Mouse (Mus musculus): ENCODE measurements at regions not wholly inside any gene's neighbourhood (a gene's known extent, or its start where the extent isn't known, plus 50 kb on each side); places are given as distances from the start of the nearest gene placed in this dataset.
"Not testable (repeated sequence)": the region's sequence is repeated elsewhere in the genome, so short reads cannot be mapped to it uniquely, and the experiment has no call there.

- WGBS, result 72% methylated on average over 8 of the region's 8 CpGs
- no peak overlapping the region for H3K27ac ChIP-seq (ENCODE audit: poor library complexity, severe bottlenecking)
- no peak overlapping the region for H3K9ac ChIP-seq
- H3K4me2 ChIP-seq, result no peak overlapping the region
- H3K27me3 ChIP-seq (replicated peaks), result no peaks in the 10 kb centered on the region
- H3K36me3 ChIP-seq, result no peaks in the 10 kb centered on the region
- H3K9me3 ChIP-seq (replicated peaks), result no peaks in the 10 kb centered on the region
- no peak overlapping the region for H3K4me3 ChIP-seq
- ATAC-seq (ENCODE audit: insufficient number of reproducible peaks, low FRiP score), result no peak
- H3K4me1 ChIP-seq (replicated peaks), result no peaks in the 10 kb centered on the region
These were observed 393.2 kb downstream of the Pid1 start for GRCm38 (mm10) chr1:83970641-83971285.

- not testable (repeated sequence) for H3K4me3 ChIP-seq; ATAC-seq (ENCODE audit: insufficient number of reproducible peaks, low FRiP score); H3K27me3 ChIP-seq (replicated peaks)
These were observed 399.3 kb downstream of the Pid1 start for GRCm38 (mm10) chr1:83964631-83965030.

GRCm38 (mm10) chr1:83961761-83962160 lies 402.2 kb downstream of the Pid1 start:
- no peak for ATAC-seq (ENCODE audit: insufficient number of reproducible peaks, low FRiP score)
- 89% methylated on average over 2 of the region's 2 CpGs for WGBS

More at GRCm38 (mm10) chr1:83964631-83965030, 399.3 kb downstream of the Pid1 start:
- H3K27ac ChIP-seq (ENCODE audit: poor library complexity, severe bottlenecking); H3K4me2 ChIP-seq; H3K9me3 ChIP-seq (replicated peaks); H3K36me3 ChIP-seq; H3K9ac ChIP-seq; H3K4me1 ChIP-seq (replicated peaks): not testable (repeated sequence)

GRCm38 (mm10) chr1:83959756-83960155 lies 404.2 kb downstream of the Pid1 start:
- no peak overlapping the region for H3K9ac ChIP-seq
- H3K4me3 ChIP-seq, result no peak overlapping the region
- no peak for ATAC-seq (ENCODE audit: insufficient number of reproducible peaks, low FRiP score)
- H3K27me3 ChIP-seq (replicated peaks), result no peaks in the 10 kb centered on the region
- H3K4me1 ChIP-seq (replicated peaks), result no peaks in the 10 kb centered on the region
- no peak overlapping the region for H3K27ac ChIP-seq (ENCODE audit: poor library complexity, severe bottlenecking)
- H3K4me2 ChIP-seq, result no peak overlapping the region
- H3K9me3 ChIP-seq (replicated peaks), result no peaks in the 10 kb centered on the region
- WGBS, result 59% methylated on average over 4 of the region's 4 CpGs
- no peaks in the 10 kb centered on the region for H3K36me3 ChIP-seq

More at GRCm38 (mm10) chr1:83961761-83962160, 402.2 kb downstream of the Pid1 start:
- no peak overlapping the region for H3K27ac ChIP-seq (ENCODE audit: poor library complexity, severe bottlenecking)
- no peaks in the 10 kb centered on the region for H3K9me3 ChIP-seq (replicated peaks)
- no peaks in the 10 kb centered on the region for H3K4me1 ChIP-seq (replicated peaks)
- H3K4me3 ChIP-seq, result no peak overlapping the region
- H3K36me3 ChIP-seq, result no peaks in the 10 kb centered on the region
- no peaks in the 10 kb centered on the region for H3K27me3 ChIP-seq (replicated peaks)
- no peak overlapping the region for H3K9ac ChIP-seq
- H3K4me2 ChIP-seq, result no peak overlapping the region

GRCm38 (mm10) chr1:83922900-83923299 lies 441.1 kb downstream of the Pid1 start:
- Histone ChIP-seq H3K4me3 (no peak overlapping the region), H3K27me3 (replicated peaks) (no peaks in the 10 kb centered on the region), H3K9me3 (replicated peaks) (no peaks in the 10 kb centered on the region), H3K27ac (ENCODE audit: poor library complexity, severe bottlenecking) (no peak overlapping the region), H3K4me2 (no peak overlapping the region), H3K4me1 (replicated peaks) (no peaks in the 10 kb centered on the region), H3K9ac (no peak overlapping the region), H3K36me3 (no peaks in the 10 kb centered on the region)
- ATAC-seq (ENCODE audit: insufficient number of reproducible peaks, low FRiP score), result peak; percentile 36; the same call in 1 of the 2 replicates
- 41% methylated on average over 2 of the region's 2 CpGs for WGBS

- ATAC-seq (ENCODE audit: insufficient number of reproducible peaks, low FRiP score), result no peak
These were observed 448.5 kb downstream of the Pid1 start for GRCm38 (mm10) chr1:83915454-83915853.

GRCm38 (mm10) chr1:83907347-83907746 lies 456.6 kb downstream of the Pid1 start:
- Histone ChIP-seq H3K9ac (no peak overlapping the region), H3K27ac (ENCODE audit: poor library complexity, severe bottlenecking) (no peak overlapping the region), H3K4me2 (no peak overlapping the region), H3K9me3 (replicated peaks) (no peaks in the 10 kb centered on the region), H3K36me3 (no peaks in the 10 kb centered on the region), H3K4me1 (replicated peaks) (peaks cover 6% of the 10 kb centered on the region; the same call in 1 of the 2 replicates), H3K27me3 (replicated peaks) (no peaks in the 10 kb centered on the region), H3K4me3 (no peak overlapping the region)
- 55% methylated on average over 3 of the region's 3 CpGs for WGBS
- ATAC-seq (ENCODE audit: insufficient number of reproducible peaks, low FRiP score), result no peak

More at GRCm38 (mm10) chr1:83915454-83915853, 448.5 kb downstream of the Pid1 start:
- 82% methylated on average over 5 of the region's 5 CpGs for WGBS
- Histone ChIP-seq H3K4me3 (no peak overlapping the region), H3K9ac (no peak overlapping the region), H3K4me1 (replicated peaks) (no peaks in the 10 kb centered on the region), H3K27ac (ENCODE audit: poor library complexity, severe bottlenecking) (no peak overlapping the region), H3K9me3 (replicated peaks) (no peaks in the 10 kb centered on the region), H3K36me3 (no peaks in the 10 kb centered on the region), H3K27me3 (replicated peaks) (no peaks in the 10 kb centered on the region), H3K4me2 (no peak overlapping the region)

GRCm38 (mm10) chr1:83906906-83907305 lies 457.1 kb downstream of the Pid1 start:
- Histone ChIP-seq H3K9me3 (replicated peaks) (no peaks in the 10 kb centered on the region), H3K36me3 (no peaks in the 10 kb centered on the region), H3K9ac (no peak overlapping the region), H3K4me2 (no peak overlapping the region), H3K27ac (ENCODE audit: poor library complexity, severe bottlenecking) (no peak overlapping the region), H3K4me3 (no peak overlapping the region), H3K4me1 (replicated peaks) (peaks cover 6% of the 10 kb centered on the region; the same call in 1 of the 2 replicates), H3K27me3 (replicated peaks) (no peaks in the 10 kb centered on the region)
- ATAC-seq (ENCODE audit: insufficient number of reproducible peaks, low FRiP score), result no peak

- Histone ChIP-seq H3K27me3 (replicated peaks) (no peaks in the 10 kb centered on the region), H3K27ac (ENCODE audit: poor library complexity, severe bottlenecking) (no peak overlapping the region), H3K4me2 (no peak overlapping the region), H3K9ac (no peak overlapping the region), H3K4me3 (no peak overlapping the region), H3K36me3 (no peaks in the 10 kb centered on the region), H3K9me3 (replicated peaks) (no peaks in the 10 kb centered on the region), H3K4me1 (replicated peaks) (peaks cover 4% of the 10 kb centered on the region)
- 74% methylated on average over 4 of the region's 4 CpGs for WGBS
- no peak for ATAC-seq (ENCODE audit: insufficient number of reproducible peaks, low FRiP score)
These were observed 463.8 kb downstream of the Pid1 start for GRCm38 (mm10) chr1:83900135-83900534.

- Histone ChIP-seq H3K4me1 (replicated peaks) (peaks cover 4% of the 10 kb centered on the region), H3K9ac (no peak overlapping the region), H3K9me3 (replicated peaks) (no peaks in the 10 kb centered on the region), H3K4me3 (no peak overlapping the region), H3K4me2 (0 out of 2 replicates have a peak overlapping the region, but pooled peaks have one; percentile 2), H3K27ac (ENCODE audit: poor library complexity, severe bottlenecking) (no peak overlapping the region), H3K27me3 (replicated peaks) (no peaks in the 10 kb centered on the region), H3K36me3 (no peaks in the 10 kb centered on the region)
- 18% methylated on average over 5 of the region's 5 CpGs for WGBS
- ATAC-seq (ENCODE audit: insufficient number of reproducible peaks, low FRiP score), result peak; percentile 48; the same call in 1 of the 2 replicates
These were observed 467.3 kb downstream of the Pid1 start for GRCm38 (mm10) chr1:83896650-83897049.

- Histone ChIP-seq H3K4me1 (replicated peaks) (no peaks in the 10 kb centered on the region), H3K4me2 (no peak overlapping the region), H3K9ac (no peak overlapping the region), H3K36me3 (no peaks in the 10 kb centered on the region), H3K27ac (ENCODE audit: poor library complexity, severe bottlenecking) (no peak overlapping the region), H3K27me3 (replicated peaks) (no peaks in the 10 kb centered on the region), H3K9me3 (replicated peaks) (no peaks in the 10 kb centered on the region), H3K4me3 (no peak overlapping the region)
- ATAC-seq (ENCODE audit: insufficient number of reproducible peaks, low FRiP score), result no peak
- 82% methylated on average over 4 of the region's 4 CpGs for WGBS
These were observed 471.1 kb upstream of the Sphkap start for GRCm38 (mm10) chr1:83879109-83879399.

Data from heart, embryonic 12.5 days (tissue).